Mouse (Mus musculus): ENCODE data around the gene Rrp7a. TPM values are rescaled to one million over a fixed set of nuclear protein-coding genes. Genes with fewer than 3 reads are reported as not detected.

Gene Rrp7a
- polyA plus RNA-seq, 1 experiment from 2014 or later: 39.9 TPM

- DNase-seq (ENCODE audit: low spot score): no peak
- H3K4me2 ChIP-seq (replicated peaks; ENCODE audit: low read depth): no peak overlapping the region
- no peak for ATAC-seq (ENCODE audit: low FRiP score, low TSS enrichment)
- TF ChIP-seq EP300 (optimal IDR thresholded peaks at IDR 0.05): no peak
- no peaks in the 10 kb centered on the region for H3K27me3 ChIP-seq (ENCODE audit: control insufficient read depth, insufficient read depth, low read length)
- no peaks in the 10 kb centered on the region for H3K9me3 ChIP-seq (ENCODE audit: control insufficient read depth, low read length)
- no peak overlapping the region for H3K9ac ChIP-seq (ENCODE audit: low read length)
- no peak overlapping the region for H3K27ac ChIP-seq (replicated peaks)
- no peak overlapping the region for H3K4me3 ChIP-seq (ENCODE audit: low read depth, low read length)
- no peaks in the 10 kb centered on the region for H3K4me1 ChIP-seq (replicated peaks; ENCODE audit: control insufficient read depth, insufficient read depth)
- WGBS: 69% methylated on average over 6 of the region's 6 CpGs
- no peaks in the 10 kb centered on the region for H3K36me3 ChIP-seq (ENCODE audit: control insufficient read depth, insufficient read depth, low read length)
Measured at GRCm38 (mm10) chr15:83106426-83106825, 16.2 kb downstream of the Rrp7a start.

DNA sequence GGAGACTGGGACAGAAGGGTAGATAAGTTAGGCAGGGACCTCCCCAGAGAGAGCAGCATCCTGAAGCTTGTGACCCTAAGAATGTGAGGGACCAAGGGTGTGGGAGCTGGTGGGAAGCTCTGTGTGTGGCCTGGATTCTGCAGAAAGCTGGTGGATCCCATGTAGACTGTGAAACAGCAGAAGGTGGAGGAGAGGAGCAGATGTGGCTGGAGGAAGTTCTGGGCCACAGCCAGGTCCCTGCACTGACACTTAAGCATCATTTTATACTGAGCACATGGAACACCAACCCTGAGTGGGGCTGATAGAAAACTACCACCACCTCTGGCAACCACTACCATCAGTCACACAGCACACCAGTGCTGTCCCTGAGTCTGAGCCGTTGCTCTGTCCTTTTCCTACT is 19.5 kb downstream of the Rrp7a start:
- TF ChIP-seq CTCF (IDR thresholded peaks at IDR 0.05; ENCODE audit: low read depth) (no peak), EP300 (optimal IDR thresholded peaks at IDR 0.05) (no peak)
- Histone ChIP-seq H3K4me2 (replicated peaks; ENCODE audit: low read depth) (no peak overlapping the region), H3K27ac (replicated peaks) (no peak overlapping the region), H3K9me3 (ENCODE audit: control insufficient read depth, low read length) (no peaks in the 10 kb centered on the region), H3K27me3 (ENCODE audit: control insufficient read depth, insufficient read depth, low read length) (no peaks in the 10 kb centered on the region), H3K36me3 (ENCODE audit: control insufficient read depth, insufficient read depth, low read length) (no peaks in the 10 kb centered on the region), H3K4me1 (replicated peaks; ENCODE audit: control insufficient read depth, insufficient read depth) (peaks cover 6% of the 10 kb centered on the region; the same call in 1 of the 2 replicates), H3K4me3 (ENCODE audit: low read depth, low read length) (no peak overlapping the region), H3K9ac (ENCODE audit: low read length) (no peak overlapping the region)
- WGBS: 47% methylated on average over 1 of the region's 1 CpGs
- DNase-seq (ENCODE audit: low spot score) (no peak), ATAC-seq (ENCODE audit: low FRiP score, low TSS enrichment) (no peak)

GRCm38 (mm10) chr15:83100332-83100662 is 22.3 kb downstream of the Rrp7a start:
- H3K4me3 ChIP-seq (ENCODE audit: low read depth, low read length): peak overlapping the region; percentile 60
- TF ChIP-seq CTCF (IDR thresholded peaks at IDR 0.05; ENCODE audit: low read depth) (no peak), EP300 (optimal IDR thresholded peaks at IDR 0.05) (no peak)
- peak overlapping the region; percentile 79 for H3K27ac ChIP-seq (replicated peaks)
- no peaks in the 10 kb centered on the region for H3K27me3 ChIP-seq (ENCODE audit: control insufficient read depth, insufficient read depth, low read length)
- WGBS: under 1% methylated on average over 8 of the region's 8 CpGs
- H3K9ac ChIP-seq (ENCODE audit: low read length): peak overlapping the region; percentile 85
- no peaks in the 10 kb centered on the region for H3K36me3 ChIP-seq (ENCODE audit: control insufficient read depth, insufficient read depth, low read length)
- H3K4me1 ChIP-seq (replicated peaks; ENCODE audit: control insufficient read depth, insufficient read depth): peaks cover 6% of the 10 kb centered on the region; the same call in 1 of the 2 replicates
- peak overlapping the region; percentile 87 for H3K4me2 ChIP-seq (replicated peaks; ENCODE audit: low read depth)
- ATAC-seq (ENCODE audit: low FRiP score, low TSS enrichment): no peak; the same call in 1 of the 2 replicates
- no peak for DNase-seq (ENCODE audit: low spot score)
- H3K9me3 ChIP-seq (ENCODE audit: control insufficient read depth, low read length): no peaks in the 10 kb centered on the region

DNA sequence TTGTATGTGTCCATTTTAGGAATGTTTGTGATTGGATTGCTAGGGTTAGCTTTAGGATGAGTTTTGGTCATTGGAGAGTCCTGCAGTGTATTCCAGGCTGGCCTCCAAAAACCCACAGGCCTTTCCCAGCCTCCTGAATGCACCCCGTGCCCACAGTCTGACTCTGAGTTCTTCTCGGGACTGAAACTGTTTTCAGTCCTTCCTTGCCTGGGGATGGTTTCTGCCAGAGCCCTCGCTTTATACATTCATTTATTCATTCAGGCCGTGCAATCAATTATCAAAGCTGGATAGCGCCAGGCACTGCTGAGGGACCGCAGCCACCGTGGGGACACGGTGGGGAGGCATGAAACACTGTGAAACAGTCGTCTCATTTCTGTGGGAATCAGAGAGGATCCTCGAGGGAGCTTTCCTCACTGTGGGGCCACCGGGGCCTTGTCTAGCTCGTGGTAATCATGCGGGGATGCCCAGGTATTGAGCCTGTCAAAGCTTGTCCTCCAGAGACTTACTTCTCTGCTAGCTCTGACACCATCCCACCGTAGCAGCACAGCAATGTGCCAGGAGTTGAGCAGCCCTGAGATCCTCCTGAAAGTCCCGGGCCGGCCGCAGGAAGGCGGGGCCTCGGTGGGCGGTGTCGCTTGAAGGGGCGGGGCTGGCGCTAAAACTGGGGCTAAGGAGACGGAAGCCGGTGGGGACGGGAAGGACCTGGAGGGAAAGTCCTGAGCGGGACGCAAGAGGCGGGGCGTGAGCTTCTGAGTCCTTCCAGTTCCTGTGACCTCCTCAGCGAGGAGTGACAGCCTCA is 22.9 kb downstream of the Rrp7a start:
- Histone ChIP-seq H3K36me3 (ENCODE audit: control insufficient read depth, insufficient read depth, low read length) (no peaks in the 10 kb centered on the region), H3K4me1 (replicated peaks; ENCODE audit: control insufficient read depth, insufficient read depth) (peaks cover 6% of the 10 kb centered on the region; the same call in 1 of the 2 replicates), H3K9ac (ENCODE audit: low read length) (peak overlapping the region; percentile 85), H3K27me3 (ENCODE audit: control insufficient read depth, insufficient read depth, low read length) (no peaks in the 10 kb centered on the region), H3K9me3 (ENCODE audit: control insufficient read depth, low read length) (no peaks in the 10 kb centered on the region), H3K4me2 (replicated peaks; ENCODE audit: low read depth) (peak overlapping the region; percentile 87), H3K27ac (replicated peaks) (peak overlapping the region; percentile 79), H3K4me3 (ENCODE audit: low read depth, low read length) (peak overlapping the region; percentile 60)
- no peak for TF ChIP-seq EP300 (optimal IDR thresholded peaks at IDR 0.05)
- peak; percentile 12; the same call in 1 of the 2 replicates for TF ChIP-seq CTCF (IDR thresholded peaks at IDR 0.05; ENCODE audit: low read depth)
- DNase-seq (ENCODE audit: low spot score) (peak; percentile 96), ATAC-seq (ENCODE audit: low FRiP score, low TSS enrichment) (peak; percentile 95)
- WGBS: 2% methylated on average over 31 of the region's 31 CpGs

- Histone ChIP-seq H3K4me2 (replicated peaks; ENCODE audit: low read depth) (no peak overlapping the region), H3K36me3 (ENCODE audit: control insufficient read depth, insufficient read depth, low read length) (no peaks in the 10 kb centered on the region), H3K4me1 (replicated peaks; ENCODE audit: control insufficient read depth, insufficient read depth) (peaks cover 6% of the 10 kb centered on the region; the same call in 1 of the 2 replicates), H3K27ac (replicated peaks) (no peak overlapping the region), H3K4me3 (ENCODE audit: low read depth, low read length) (no peak overlapping the region), H3K27me3 (ENCODE audit: control insufficient read depth, insufficient read depth, low read length) (no peaks in the 10 kb centered on the region), H3K9ac (ENCODE audit: low read length) (no peak overlapping the region), H3K9me3 (ENCODE audit: control insufficient read depth, low read length) (no peaks in the 10 kb centered on the region)
- WGBS: 52% methylated on average over 2 of the region's 2 CpGs
- no peak for ATAC-seq (ENCODE audit: low FRiP score, low TSS enrichment)
- DNase-seq (ENCODE audit: low spot score): no peak
- TF ChIP-seq CTCF (IDR thresholded peaks at IDR 0.05; ENCODE audit: low read depth): peak; percentile 68
- TF ChIP-seq EP300 (optimal IDR thresholded peaks at IDR 0.05): no peak
Measured at GRCm38 (mm10) chr15:83095950-83096349, 26.7 kb downstream of the Rrp7a start.

DNA sequence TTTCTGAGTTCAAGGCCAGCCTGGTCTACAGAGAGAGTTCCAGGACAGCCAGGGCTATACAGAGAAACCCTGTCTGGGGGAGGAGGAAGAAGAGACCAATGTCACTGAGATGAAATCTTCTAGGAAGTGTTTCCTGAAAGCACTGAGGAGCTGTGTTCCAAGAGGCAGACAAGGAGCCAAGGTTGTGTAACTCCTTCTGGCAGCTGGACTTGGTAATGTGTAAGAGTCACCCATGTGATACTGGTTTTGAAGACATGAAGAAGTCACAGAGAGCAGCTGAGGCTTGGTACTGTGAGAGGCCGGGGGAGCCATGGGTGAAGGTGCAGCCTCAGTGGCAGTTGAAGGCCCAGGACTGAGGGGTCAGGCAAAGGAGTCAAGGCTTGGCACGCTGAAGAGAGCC is 28.9 kb downstream of the Rrp7a start:
- no peak for TF ChIP-seq EP300 (optimal IDR thresholded peaks at IDR 0.05)
- 74% methylated on average over 2 of the region's 2 CpGs for whole genome bisulfite sequencing
- H3K4me2 ChIP-seq (replicated peaks; ENCODE audit: low read depth): no peak overlapping the region
- no peaks in the 10 kb centered on the region for H3K27me3 ChIP-seq (ENCODE audit: control insufficient read depth, insufficient read depth, low read length)
- H3K9me3 ChIP-seq (ENCODE audit: control insufficient read depth, low read length): no peaks in the 10 kb centered on the region
- H3K4me1 ChIP-seq (replicated peaks; ENCODE audit: control insufficient read depth, insufficient read depth): no peaks in the 10 kb centered on the region
- H3K4me3 ChIP-seq (ENCODE audit: low read depth, low read length): no peak overlapping the region
- H3K27ac ChIP-seq (replicated peaks): no peak overlapping the region
- no peak overlapping the region for H3K9ac ChIP-seq (ENCODE audit: low read length)
- no peak for DNase-seq (ENCODE audit: low spot score)
- ATAC-seq (ENCODE audit: low FRiP score, low TSS enrichment): no peak
- H3K36me3 ChIP-seq (ENCODE audit: control insufficient read depth, insufficient read depth, low read length): no peaks in the 10 kb centered on the region

Measured in stomach, postnatal 0 days (tissue).